Mouse (Mus musculus) embryonic facial prominence, embryonic 14.5 days (tissue): ENCODE measurements around the gene C1ql4. TPM values are rescaled to one million over a fixed set of nuclear protein-coding genes. Genes with fewer than 3 reads are reported as not detected.
A peak's percentile ranks its signal among the peaks of the same experiment; 100 is the strongest.

Source experiments
- ATAC-seq: fragments of 200-750 bp; cut with Nextera tagmentation; 2 replicates; pipeline ENCODE4 v1.8.0; 2017; ENCODE audit warnings: low read depth, moderate number of reproducible peaks, moderate TSS enrichment
- DNase-seq: peaks from one replicate; pipeline ENCODE4 v3.0.0-alpha.2; 2015; ENCODE audit warnings: low spot score
- H3K27ac ChIP-seq: fragments of 300-500 bp; sonication (generic); replicated peaks from 2 replicates; pipeline ENCODE4 v1.5.1; 2014; ENCODE audit warnings: low read depth, mild to moderate bottlenecking, low read length, moderate library complexity
- H3K27me3 ChIP-seq: fragments of 300-500 bp; sonication (generic); replicated peaks from 2 replicates; pipeline ENCODE4 v1.6.1; 2014; ENCODE audit warnings: low read length; ENCODE audit not compliant: control insufficient read depth, insufficient read depth
- H3K36me3 ChIP-seq: fragments of 300-500 bp; sonication (generic); 2 replicates; pipeline ENCODE4 v1.6.1; 2014; ENCODE audit warnings: low read length, mixed read lengths; ENCODE audit not compliant: control insufficient read depth, insufficient read depth
- H3K4me1 ChIP-seq: fragments of 300-500 bp; sonication (generic); 2 replicates; pipeline ENCODE4 v1.6.1; 2014; ENCODE audit warnings: antibody characterized with exemption, low read length; ENCODE audit not compliant: control insufficient read depth, insufficient read depth
- H3K4me2 ChIP-seq: fragments of 300-500 bp; sonication (generic); 2 replicates; pipeline ENCODE4 v1.6.1; 2014; ENCODE audit warnings: low read depth, mild to moderate bottlenecking, low read length, moderate library complexity, mixed read lengths
- H3K4me3 ChIP-seq: fragments of 300-500 bp; sonication (generic); 2 replicates; pipeline ENCODE4 v1.5.1; 2014; ENCODE audit warnings: low read depth, mild to moderate bottlenecking, low read length
- H3K9ac ChIP-seq: fragments of 300-500 bp; sonication (generic); 2 replicates; pipeline ENCODE4 v1.6.1; 2014; ENCODE audit warnings: low read depth, mild to moderate bottlenecking, low read length, moderate library complexity, mixed read lengths
- H3K9me3 ChIP-seq: fragments of 300-500 bp; sonication (generic); 2 replicates; pipeline ENCODE4 v1.6.1; 2016; ENCODE audit warnings: low read length; ENCODE audit not compliant: control insufficient read depth
- WGBS: fragments of 180-500 bp; shearing (Covaris S2); extraction: QIAGEN DNeasy Blood & Tissue Kit; methylation state at CpG from one replicate; pipeline ENCODE4 v1.1.7; 2014; 5-methylcytosine and 5-hydroxymethylcytosine counted together
- polyA plus RNA-seq: library from polyadenylated mRNA; unstranded; fragments of >200 nt; fragmentation: Nextera tagmentation; extraction: Ambion mirVana; gene quantifications from 2 replicates; pipeline ENCODE4 v1.2.1, GENCODE M21; 2014

The C1ql4 gene
- polyA plus RNA-seq, 1 experiment from 2014 or later = 0.11 TPM

GRCm38 (mm10) chr15:99107866-99108265 lies 20.2 kb upstream of the C1ql4 start:
- Histone ChIP-seq H3K4me1 (no peaks in the 10 kb centered on the region), H3K9ac (no peak overlapping the region), H3K27ac (no peak overlapping the region), H3K27me3 (no peaks in the 10 kb centered on the region), H3K4me2 (no peak overlapping the region), H3K36me3 (no peaks in the 10 kb centered on the region), H3K4me3 (no peak overlapping the region), H3K9me3 (no peaks in the 10 kb centered on the region)
- no peak for DNase-seq
- ATAC-seq = no peak
- WGBS = 83% methylated on average over 3 of the region's 3 CpGs

GRCm38 (mm10) chr15:99105238-99105637 lies 17.6 kb upstream of the C1ql4 start:
- 0 out of 2 replicates have a peak, but pooled peaks cover 6% of the 10 kb centered on the region for H3K27me3 ChIP-seq
- no peak overlapping the region for H3K4me3 ChIP-seq
- WGBS = 75% methylated on average over 7 of the region's 7 CpGs
- no peak for ATAC-seq
- no peaks in the 10 kb centered on the region for H3K9me3 ChIP-seq
- no peak overlapping the region for H3K9ac ChIP-seq
- H3K27ac ChIP-seq = no peak overlapping the region
- H3K4me2 ChIP-seq = no peak overlapping the region
- H3K36me3 ChIP-seq = no peaks in the 10 kb centered on the region
- no peak for DNase-seq
- no peaks in the 10 kb centered on the region for H3K4me1 ChIP-seq

GRCm38 (mm10) chr15:99099984-99100383 lies 12.4 kb upstream of the C1ql4 start:
- H3K4me1 ChIP-seq = peaks cover 18% of the 10 kb centered on the region
- no peak for DNase-seq
- WGBS = 50% methylated on average over 3 of the region's 3 CpGs
- no peak overlapping the region for H3K4me3 ChIP-seq
- no peak overlapping the region for H3K9ac ChIP-seq
- no peak overlapping the region for H3K27ac ChIP-seq
- H3K4me2 ChIP-seq = no peak overlapping the region
- no peaks in the 10 kb centered on the region for H3K9me3 ChIP-seq
- no peak for ATAC-seq
- H3K27me3 ChIP-seq = peaks cover 59% of the 10 kb centered on the region
- H3K36me3 ChIP-seq = no peaks in the 10 kb centered on the region

- Histone ChIP-seq H3K27ac (no peak overlapping the region), H3K9me3 (no peaks in the 10 kb centered on the region), H3K36me3 (no peaks in the 10 kb centered on the region), H3K27me3 (peaks cover 66% of the 10 kb centered on the region), H3K9ac (no peak overlapping the region), H3K4me1 (peaks cover 21% of the 10 kb centered on the region), H3K4me3 (peak overlapping the region; percentile 39), H3K4me2 (peak overlapping the region; percentile 61)
- DNase-seq (peak; percentile 38), ATAC-seq (peak; percentile 60)
- WGBS = under 1% methylated on average over 15 of the region's 15 CpGs
These were observed 11.5 kb upstream of the C1ql4 start for GRCm38 (mm10) chr15:99099139-99099556.

- Histone ChIP-seq H3K36me3 (no peaks in the 10 kb centered on the region), H3K27me3 (peaks cover 72% of the 10 kb centered on the region), H3K4me2 (peak overlapping the region; percentile 61), H3K9ac (no peak overlapping the region), H3K4me3 (peak overlapping the region; percentile 39), H3K4me1 (peaks cover 25% of the 10 kb centered on the region), H3K9me3 (no peaks in the 10 kb centered on the region), H3K27ac (no peak overlapping the region)
- WGBS = 2% methylated on average over 8 of the region's 9 CpGs
- DNase-seq (no peak), ATAC-seq (no peak)
These were observed 10.9 kb upstream of the C1ql4 start for GRCm38 (mm10) chr15:99098493-99098861.

- H3K4me1 ChIP-seq = peaks cover 25% of the 10 kb centered on the region
- no peak for ATAC-seq
- H3K27me3 ChIP-seq = peaks cover 77% of the 10 kb centered on the region
- H3K4me2 ChIP-seq = peak overlapping the region; percentile 61
- no peak overlapping the region for H3K27ac ChIP-seq
- peak overlapping the region; percentile 37; the same call in 1 of the 2 replicates for H3K9ac ChIP-seq
- no peaks in the 10 kb centered on the region for H3K36me3 ChIP-seq
- no peaks in the 10 kb centered on the region for H3K9me3 ChIP-seq
- 1% methylated on average over 32 of the region's 39 CpGs for WGBS
- no peak for DNase-seq
- H3K4me3 ChIP-seq = peak overlapping the region; percentile 39
These were observed 10.3 kb upstream of the C1ql4 start for GRCm38 (mm10) chr15:99097840-99098492.

GRCm38 (mm10) chr15:99096831-99097500 lies 9.3 kb upstream of the C1ql4 start:
- H3K9me3 ChIP-seq = no peaks in the 10 kb centered on the region
- peaks cover 25% of the 10 kb centered on the region for H3K4me1 ChIP-seq
- ATAC-seq (no peak), DNase-seq (no peak)
- H3K4me3 ChIP-seq = peak overlapping the region; percentile 39
- peak overlapping the region; percentile 9; the same call in 1 of the 2 replicates for H3K9ac ChIP-seq
- under 1% methylated on average over 48 of the region's 58 CpGs for WGBS
- H3K4me2 ChIP-seq = peak overlapping the region; percentile 61
- H3K36me3 ChIP-seq = no peaks in the 10 kb centered on the region
- no peak overlapping the region for H3K27ac ChIP-seq
- H3K27me3 ChIP-seq = peaks cover 87% of the 10 kb centered on the region

GRCm38 (mm10) chr15:99096061-99096793 lies 8.6 kb upstream of the C1ql4 start:
- Histone ChIP-seq H3K4me1 (peaks cover 25% of the 10 kb centered on the region), H3K9me3 (no peaks in the 10 kb centered on the region), H3K4me3 (peak overlapping the region; percentile 39), H3K27ac (no peak overlapping the region), H3K4me2 (peak overlapping the region; percentile 61), H3K36me3 (no peaks in the 10 kb centered on the region), H3K9ac (peak overlapping the region; percentile 9; the same call in 1 of the 2 replicates), H3K27me3 (peaks cover 91% of the 10 kb centered on the region)
- DNase-seq (no peak), ATAC-seq (no peak)
- WGBS = 4% methylated on average over 23 of the region's 24 CpGs
